Mouse (Mus musculus) cortical plate, adult 2 months (tissue): ENCODE results near the gene Cnot10. TPM values are rescaled to one million over a fixed set of nuclear protein-coding genes. Genes with fewer than 3 reads are reported as not detected.
"Not testable (repeated sequence)": the region's sequence is repeated elsewhere in the genome, so short reads cannot be mapped to it uniquely, and the experiment has no call there.

ENCODE experiments used
- H3K27ac ChIP-seq: fragments of 200-500 bp; 2 replicates; pipeline ENCODE4 v1.5.1; 2012; ENCODE audit warnings: low read length, control low read depth, inconsistent platforms; ENCODE audit not compliant: insufficient read depth
- H3K4me1 ChIP-seq: fragments of 200-500 bp; 2 replicates; pipeline ENCODE4 v1.6.1; 2011; ENCODE audit warnings: low read length; ENCODE audit not compliant: control insufficient read depth, insufficient read depth
- H3K4me3 ChIP-seq: fragments of 200-500 bp; 2 replicates; pipeline ENCODE4 v1.5.1; 2011; ENCODE audit warnings: mild to moderate bottlenecking, low read length, control low read depth; ENCODE audit not compliant: insufficient read depth
- CTCF ChIP-seq: fragments of 200-500 bp; IDR thresholded peaks from 2 replicates; pipeline ENCODE4 v1.5.1; 2011; ENCODE audit warnings: mild to moderate bottlenecking, control low read depth, low read length; ENCODE audit not compliant: insufficient read depth; ENCODE audit errors: extremely low read depth
- POLR2A ChIP-seq: fragments of 200-500 bp; IDR thresholded peaks from 2 replicates; pipeline ENCODE4 v1.6.1; 2011; ENCODE audit warnings: mild to moderate bottlenecking, low read length, control low read depth; ENCODE audit not compliant: insufficient read depth; ENCODE audit errors: extremely low read depth
- polyA plus RNA-seq: library from polyadenylated mRNA; depleted of rRNA; stranded (reverse); fragments of >200 nt; gene quantifications from 2 replicates; pipeline ENCODE4 v1.2.3, GENCODE M21; 2012

Cnot10 gene
- polyA plus RNA-seq, 1 experiment = 82.6 TPM

DNA sequence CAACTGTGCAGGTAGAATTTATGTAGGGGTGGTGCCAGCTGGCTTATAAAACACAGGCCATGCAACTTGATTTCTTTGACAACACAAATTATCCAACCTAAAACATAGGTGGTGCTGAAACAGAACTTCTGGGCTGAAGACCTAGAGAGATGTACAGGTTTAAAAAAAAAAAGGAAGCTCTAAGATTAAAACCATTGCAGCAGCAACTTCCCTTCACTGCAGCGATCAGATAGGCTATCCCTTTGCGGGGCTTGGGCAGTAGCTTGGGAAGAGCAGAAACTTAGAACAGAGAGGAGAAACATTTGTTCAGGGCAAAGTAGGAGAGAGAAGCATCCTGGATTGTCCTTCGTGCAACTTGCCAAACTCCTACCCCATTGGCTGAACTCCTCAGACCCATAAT, 16.7 kb upstream of the Cnot10 start:
- TF ChIP-seq POLR2A = no peak
- no peak for TF ChIP-seq CTCF
- Histone ChIP-seq H3K27ac (no peak overlapping the region), H3K4me1 (no peaks in the 10 kb centered on the region; the same call in 1 of the 2 replicates), H3K4me3 (no peak overlapping the region)

DNA sequence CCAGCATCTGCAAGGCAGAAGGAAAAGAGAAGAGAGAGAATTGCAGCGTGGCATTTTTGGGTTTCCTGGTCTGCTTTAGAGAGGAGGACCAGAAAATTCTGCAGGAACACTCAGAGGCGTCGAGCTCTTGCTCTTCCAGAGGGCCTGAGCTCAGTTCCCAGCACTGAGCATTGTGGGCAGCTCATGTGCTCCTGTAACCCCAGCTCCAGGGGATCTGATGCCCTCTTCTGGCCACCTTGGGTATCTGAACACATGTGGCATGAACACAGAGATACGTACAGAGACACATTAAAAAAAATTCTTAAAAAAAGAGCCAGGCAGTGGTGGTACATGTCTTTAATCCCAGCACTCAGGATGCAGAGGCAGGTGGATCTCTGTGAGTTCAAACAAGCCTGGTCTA, 15.4 kb upstream of the Cnot10 start:
- Histone ChIP-seq H3K27ac (no peak overlapping the region), H3K4me3 (no peak overlapping the region)

DNA sequence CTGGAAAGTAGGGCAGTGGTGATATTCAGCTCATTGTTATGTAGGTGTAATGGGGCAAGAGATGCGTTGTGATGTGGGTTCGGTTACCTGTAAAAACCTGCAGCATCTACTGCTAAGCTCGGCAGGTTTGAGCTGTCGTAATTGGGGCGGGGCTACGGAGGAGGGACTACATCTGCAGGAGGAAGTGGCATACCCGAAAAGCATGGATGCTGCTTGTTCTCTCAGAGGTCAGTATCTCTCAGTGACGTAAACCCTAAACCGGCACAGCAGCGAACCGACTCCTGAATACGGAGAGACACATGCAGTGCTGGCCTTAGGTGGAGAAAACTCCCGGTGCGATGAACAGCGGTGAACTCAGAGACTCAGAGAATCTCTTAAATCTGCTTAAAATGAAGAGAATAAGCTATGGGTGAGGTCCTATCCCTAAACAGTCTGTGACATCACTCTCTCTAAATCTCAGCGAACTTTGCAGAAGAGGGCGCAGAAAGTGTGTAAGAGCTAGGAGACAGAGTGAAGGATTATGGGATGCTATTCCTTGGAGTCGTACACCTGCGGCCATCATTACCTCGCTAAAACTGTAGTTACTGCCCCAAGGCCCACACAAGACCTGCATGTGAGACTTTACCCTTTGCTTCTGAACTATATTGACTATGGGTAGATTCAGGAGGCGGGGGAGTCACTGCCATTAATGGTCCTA, 11.1 kb upstream of the Cnot10 start:
- TF ChIP-seq POLR2A (no peak), CTCF (no peak)
- Histone ChIP-seq H3K27ac (no peak overlapping the region), H3K4me1 (no peaks in the 10 kb centered on the region), H3K4me3 (no peak overlapping the region)

More for the DNA sequence above, 15.4 kb upstream of the Cnot10 start:
- TF ChIP-seq CTCF (no peak), POLR2A (no peak)
- no peaks in the 10 kb centered on the region for H3K4me1 ChIP-seq

DNA sequence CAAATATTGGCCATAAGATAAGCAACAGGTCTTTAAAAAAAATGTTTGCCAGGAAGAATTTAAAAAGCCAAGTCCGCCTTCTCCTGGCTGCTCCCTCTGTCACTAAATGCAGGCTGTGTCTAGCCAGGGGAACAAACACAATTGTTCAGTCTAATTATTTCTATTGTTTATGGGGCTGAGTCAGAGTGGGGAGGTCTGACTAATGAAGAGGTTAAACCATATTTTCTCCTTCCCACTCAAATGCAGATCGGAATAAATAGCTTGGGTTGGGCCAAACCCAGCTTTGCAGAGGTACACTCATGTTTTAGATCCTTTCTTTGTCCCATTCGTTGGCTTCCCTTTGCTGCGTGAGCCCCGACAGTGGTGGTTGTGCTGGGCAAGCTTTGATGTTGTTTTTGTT, 9.4 kb upstream of the Cnot10 start:
- Histone ChIP-seq H3K4me1 (no peaks in the 10 kb centered on the region), H3K4me3 (no peak overlapping the region), H3K27ac (no peak overlapping the region)
- TF ChIP-seq POLR2A (no peak), CTCF (no peak)

DNA sequence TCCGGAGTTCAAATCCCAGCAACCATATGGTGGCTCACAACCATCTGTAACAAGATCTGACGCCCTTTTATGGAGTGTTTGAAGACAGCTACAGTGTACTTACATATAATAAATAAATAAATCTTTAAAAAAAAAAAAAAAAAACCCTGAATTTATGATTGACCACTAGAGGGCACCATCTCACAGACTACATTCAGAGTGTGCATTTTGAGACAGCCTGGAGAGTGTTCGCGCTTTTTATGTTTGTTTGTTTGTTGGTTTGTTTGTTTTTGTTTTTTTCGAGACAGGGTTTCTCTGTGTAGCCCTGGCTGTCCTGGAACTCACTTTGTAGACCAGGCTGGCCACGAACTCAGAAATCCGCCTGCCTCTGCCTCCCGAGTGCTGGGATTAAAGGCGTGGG, 8.5 kb upstream of the Cnot10 start:
- not testable (repeated sequence) for H3K27ac ChIP-seq, H3K4me3 ChIP-seq, H3K4me1 ChIP-seq
- peak; percentile 39; the same call in 1 of the 2 replicates for TF ChIP-seq CTCF

DNA sequence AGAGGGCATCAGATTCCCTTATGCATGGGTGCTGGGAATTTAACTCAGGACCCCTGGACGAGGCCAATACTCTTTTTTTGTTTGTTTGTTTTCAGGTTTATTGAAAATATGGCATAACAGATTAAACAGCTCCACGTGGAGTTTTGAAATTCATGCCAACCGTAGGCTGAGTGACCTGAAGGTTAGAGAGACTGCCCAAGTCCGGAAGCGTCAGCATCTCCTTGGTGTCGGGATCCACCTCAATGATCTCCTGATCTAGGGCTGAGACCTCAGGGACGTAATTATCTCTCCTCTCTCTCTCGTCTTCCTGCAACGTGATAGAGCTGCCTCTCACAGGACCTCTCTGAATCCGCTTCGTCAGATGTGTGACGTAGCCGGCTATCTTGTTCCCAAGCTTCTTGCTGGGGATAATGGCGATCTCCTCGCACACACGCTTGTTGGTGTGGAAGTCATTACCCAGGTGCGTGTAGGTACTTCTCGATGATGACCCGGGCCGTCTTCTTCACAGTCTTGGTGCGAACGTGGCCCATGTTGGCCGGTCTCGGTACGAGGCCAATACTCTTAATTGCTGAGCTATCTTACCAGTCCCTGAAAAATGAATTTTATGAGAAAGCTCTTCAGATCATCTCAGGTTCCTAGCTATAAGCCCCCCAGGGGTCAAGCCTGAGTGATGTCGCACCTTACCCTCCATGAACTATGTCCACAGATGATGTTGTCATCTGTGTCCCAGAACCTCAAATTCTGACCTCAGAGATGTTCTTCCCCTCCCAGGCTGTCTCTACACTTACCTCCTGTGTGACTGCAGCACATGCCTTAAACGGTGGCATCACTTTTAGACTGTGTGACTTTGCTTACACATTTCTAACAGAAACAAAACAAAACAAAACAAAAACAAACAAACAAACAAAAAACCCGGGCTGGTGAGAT, 7.8 kb upstream of the Cnot10 start:
- Histone ChIP-seq H3K27ac (no peak overlapping the region), H3K4me1 (no peaks in the 10 kb centered on the region), H3K4me3 (no peak overlapping the region)
- TF ChIP-seq POLR2A = no peak
- TF ChIP-seq CTCF = no peak

DNA sequence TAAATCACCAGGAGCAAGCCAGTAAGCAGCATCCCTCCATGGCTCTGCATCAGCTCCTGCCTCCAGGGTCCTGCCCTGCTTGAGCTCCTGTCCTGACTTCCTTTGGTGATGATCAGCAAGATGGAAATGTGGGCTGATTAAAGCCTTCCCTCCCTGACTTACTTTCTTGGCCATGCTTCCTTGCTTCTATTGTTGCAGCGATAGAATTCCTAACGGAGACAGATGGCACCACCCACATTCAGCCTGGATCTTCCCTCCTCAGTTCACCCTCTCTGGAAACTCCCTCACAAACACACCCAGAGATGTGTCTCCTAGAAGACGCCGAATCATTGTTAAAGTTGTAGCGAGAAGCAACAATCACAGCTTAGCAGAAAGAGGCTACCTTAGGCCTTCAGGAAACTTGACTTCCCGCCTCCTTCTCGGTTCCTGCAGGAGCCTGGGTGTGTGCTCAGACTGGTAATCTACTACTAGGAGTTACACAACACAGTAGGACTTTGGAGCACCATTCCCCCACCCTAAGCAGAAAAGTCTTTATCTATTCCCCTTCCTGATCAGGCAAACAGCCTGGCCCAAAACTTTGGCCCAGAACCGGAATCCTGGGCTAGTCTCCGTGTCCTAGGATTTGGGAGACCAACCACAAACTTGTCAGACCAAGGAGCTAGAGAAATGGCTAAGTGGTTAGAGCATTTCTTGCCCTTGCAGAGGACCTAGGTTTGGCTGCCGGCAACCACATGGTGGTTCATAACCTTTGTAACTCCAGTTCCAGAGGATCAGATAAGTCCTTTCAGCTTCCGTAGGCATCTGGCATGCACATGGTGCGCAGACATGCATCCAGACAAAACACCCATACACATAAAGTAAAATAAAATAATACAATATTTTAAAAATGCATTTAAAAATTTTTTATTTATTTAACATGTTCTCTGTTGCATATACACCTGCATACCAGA, 6.8 kb upstream of the Cnot10 start:
- Histone ChIP-seq H3K4me1 (no peaks in the 10 kb centered on the region), H3K27ac (no peak overlapping the region), H3K4me3 (no peak overlapping the region)
- no peak for TF ChIP-seq POLR2A
- TF ChIP-seq CTCF = no peak

DNA sequence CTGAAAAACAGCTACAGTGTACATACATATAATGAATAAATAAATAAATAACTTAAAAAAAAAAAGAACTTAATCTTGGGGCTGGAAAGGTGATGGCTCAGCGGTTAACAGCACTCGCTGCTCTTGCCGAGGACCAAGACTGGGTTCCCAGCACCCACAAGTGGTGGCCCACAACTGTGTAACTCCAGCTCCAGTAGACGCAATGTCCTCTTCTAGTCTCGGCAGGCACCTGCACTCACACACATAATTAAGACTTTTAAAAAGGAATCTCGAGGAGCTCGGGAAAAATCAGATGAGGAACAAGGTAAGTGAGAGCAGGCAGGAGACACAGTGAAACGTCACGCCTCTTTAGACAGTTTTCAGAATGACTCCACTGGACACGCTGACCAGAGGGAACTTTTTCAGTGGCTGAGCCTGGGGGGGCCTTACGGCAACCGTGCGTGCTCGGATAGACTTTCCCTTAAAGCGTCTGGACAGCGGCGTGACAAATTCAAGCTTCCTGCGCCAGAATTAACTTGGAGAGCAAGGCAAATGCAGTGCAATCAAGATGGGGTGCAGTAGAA, 717 bp downstream of the Cnot10 start:
- TF ChIP-seq POLR2A (no peak), CTCF (no peak)
- peaks cover 2% of the 10 kb centered on the region for H3K4me1 ChIP-seq
- peak overlapping the region; percentile 62 for H3K4me3 ChIP-seq
- H3K27ac ChIP-seq = peak overlapping the region; percentile 30; the same call in 1 of the 2 replicates

DNA sequence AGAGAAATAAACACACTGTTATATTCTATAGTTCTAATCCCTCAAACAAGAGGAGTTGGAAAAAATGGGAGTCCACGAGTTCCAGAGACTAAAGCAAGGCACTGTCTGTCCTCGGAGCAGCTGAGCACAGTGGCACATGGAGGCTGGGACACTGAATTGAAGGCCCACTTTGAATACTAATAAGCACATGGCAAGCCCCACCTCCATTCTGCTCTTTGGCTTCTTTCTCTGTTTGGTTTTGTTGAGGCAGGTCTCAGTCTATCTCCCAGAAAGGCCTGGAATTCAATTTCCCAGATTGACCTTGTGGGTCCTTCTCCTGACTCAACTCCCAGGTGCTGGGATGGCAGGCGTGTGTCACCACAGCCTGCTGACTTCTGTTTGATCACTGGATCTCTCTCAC, 3.2 kb downstream of the Cnot10 start:
- TF ChIP-seq CTCF (no peak), POLR2A (no peak)
- Histone ChIP-seq H3K27ac (no peak overlapping the region), H3K4me1 (peaks cover 2% of the 10 kb centered on the region), H3K4me3 (no peak overlapping the region)
